Mouse (Mus musculus): ENCODE measurements at regions not wholly inside any gene's neighbourhood (a gene's known extent, or its start where the extent isn't known, plus 50 kb on each side); places are given as distances from the start of the nearest gene placed in this dataset.

GRCm38 (mm10) chr7:55400774-55401173 is 367.2 kb upstream of the Siglech start:
- no peak for ATAC-seq (ENCODE audit: low FRiP score, low read depth)
- Histone ChIP-seq H3K4me1 (no peaks in the 10 kb centered on the region), H3K9me3 (no peaks in the 10 kb centered on the region), H3K4me3 (no peak overlapping the region), H3K9ac (replicated peaks) (no peak overlapping the region), H3K4me2 (replicated peaks) (no peak overlapping the region), H3K27me3 (no peaks in the 10 kb centered on the region), H3K27ac (replicated peaks) (no peak overlapping the region), H3K36me3 (no peaks in the 10 kb centered on the region)

GRCm38 (mm10) chr7:55401300-55401711 is 366.7 kb upstream of the Siglech start:
- Histone ChIP-seq H3K9ac (replicated peaks) (no peak overlapping the region), H3K27me3 (no peaks in the 10 kb centered on the region), H3K4me3 (no peak overlapping the region), H3K9me3 (no peaks in the 10 kb centered on the region), H3K36me3 (no peaks in the 10 kb centered on the region), H3K4me2 (replicated peaks) (no peak overlapping the region), H3K4me1 (no peaks in the 10 kb centered on the region), H3K27ac (replicated peaks) (no peak overlapping the region)
- no peak for ATAC-seq (ENCODE audit: low FRiP score, low read depth)
- 78% methylated on average over 3 of the region's 3 CpGs for WGBS

- Histone ChIP-seq H3K27ac (replicated peaks) (no peak overlapping the region), H3K4me1 (no peaks in the 10 kb centered on the region), H3K9me3 (no peaks in the 10 kb centered on the region), H3K36me3 (no peaks in the 10 kb centered on the region), H3K4me3 (no peak overlapping the region), H3K27me3 (no peaks in the 10 kb centered on the region), H3K9ac (replicated peaks) (no peak overlapping the region), H3K4me2 (replicated peaks) (no peak overlapping the region)
- WGBS = 70% methylated on average over 2 of the region's 2 CpGs
- ATAC-seq (ENCODE audit: low FRiP score, low read depth) = peak; percentile 83
These were observed 320.6 kb upstream of the Siglech start for GRCm38 (mm10) chr7:55447297-55447885.

Measured in midbrain, embryonic 12.5 days (tissue).